Comparison of ENCODE assay signal across 14 mouse cellular contexts in the genomic region with DNA sequence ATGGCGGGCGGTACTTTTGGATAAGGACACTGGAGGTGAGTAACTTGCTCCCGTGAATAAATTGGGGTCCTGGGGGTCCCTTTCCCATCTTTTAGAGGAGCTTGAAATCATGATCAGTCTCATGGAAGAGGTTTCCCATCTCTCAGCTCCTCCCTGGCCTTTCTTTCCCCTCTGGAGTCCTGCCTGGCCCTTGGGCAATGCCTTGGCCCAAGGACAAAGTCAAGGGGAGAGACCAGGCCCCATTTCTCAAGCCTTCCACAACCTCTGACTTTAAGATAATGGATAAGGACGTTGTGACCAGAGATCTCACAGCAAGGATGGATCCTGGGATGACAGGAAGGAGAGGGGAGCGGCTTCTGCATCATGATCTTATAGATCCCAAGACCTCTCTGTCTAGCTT. TPM values are rescaled to one million over a fixed set of nuclear protein-coding genes. Genes with fewer than 3 reads are reported as not detected.
DNase-seq lines count a peak whose midpoint lies in the region; ATAC-seq and TF ChIP-seq lines count a peak whose summit lies in the region.
"Had no signal": no experiment of that assay in that cellular context is flagged by ENCODE, and none has a peak within 500 bp of the region (broad histone marks: within the 10 kb centered on the region; RNA-seq: fewer than 3 reads in every experiment).

No protein-coding gene starts in this region.

- no peaks in the 10 kb centered on the region for H3K9me3 ChIP-seq in heart, embryonic 12.5 days (replicated peaks)
- H3K9me3 ChIP-seq in heart, embryonic 11.5 days (replicated peaks; ENCODE audit: control insufficient read depth, low read length) = no peaks in the 10 kb centered on the region
- H3K9me3 ChIP-seq in lung, embryonic 14.5 days (ENCODE audit: low read depth, low read length) = no peaks in the 10 kb centered on the region
- H3K9me3 ChIP-seq in forebrain, embryonic 12.5 days = no peaks in the 10 kb centered on the region
- H3K9me3 ChIP-seq: embryonic facial prominence, embryonic 15.5 days; forebrain, embryonic 10.5 days; limb, embryonic 15.5 days; liver, embryonic 15.5 days had no signal

- peaks cover 34% of the 10 kb centered on the region for H3K36me3 ChIP-seq in heart, embryonic 12.5 days
- no peaks in the 10 kb centered on the region for H3K36me3 ChIP-seq in heart, embryonic 11.5 days (ENCODE audit: control insufficient read depth, insufficient read depth, low read length)
- H3K36me3 ChIP-seq in lung, embryonic 14.5 days (ENCODE audit: insufficient read depth) = no peaks in the 10 kb centered on the region
- H3K36me3 ChIP-seq in testis, adult 2 months (ENCODE audit: control insufficient read depth, insufficient read depth, low read length) = no peaks in the 10 kb centered on the region
- no peaks in the 10 kb centered on the region for H3K36me3 ChIP-seq in forebrain, embryonic 12.5 days (replicated peaks)
- H3K36me3 ChIP-seq: embryonic facial prominence, embryonic 15.5 days; forebrain, embryonic 10.5 days; limb, embryonic 15.5 days; liver, embryonic 15.5 days had no signal

- ATAC-seq in heart, embryonic 12.5 days (ENCODE audit: insufficient number of reproducible peaks, low FRiP score) = no peak
- no peak for ATAC-seq in heart, embryonic 11.5 days (replicated peaks; ENCODE audit: insufficient number of reproducible peaks, low FRiP score, low TSS enrichment)
- no peak for ATAC-seq in lung, embryonic 14.5 days (ENCODE audit: insufficient read depth)
- no peak for ATAC-seq in forebrain, embryonic 12.5 days (ENCODE audit: low FRiP score)

- H3K27ac ChIP-seq in heart, embryonic 12.5 days (ENCODE audit: poor library complexity, severe bottlenecking) = peak overlapping the region; percentile 20; the same call in 1 of the 2 replicates
- no peak overlapping the region; the same call in 1 of the 2 replicates for H3K27ac ChIP-seq in heart, embryonic 11.5 days (ENCODE audit: low read depth, low read length)
- H3K27ac ChIP-seq in lung, embryonic 14.5 days (ENCODE audit: low read depth) = peak overlapping the region; percentile 21
- peak overlapping the region; percentile 48; the same call in 1 of the 2 replicates for H3K27ac ChIP-seq in testis, adult 2 months (ENCODE audit: control insufficient read depth, insufficient read depth, low read depth, low read length)
- no peak overlapping the region for H3K27ac ChIP-seq in forebrain, embryonic 12.5 days
- H3K27ac ChIP-seq: embryonic facial prominence, embryonic 15.5 days; limb, embryonic 15.5 days; liver, embryonic 15.5 days had no signal

- H3K4me2 ChIP-seq in heart, embryonic 12.5 days = no peak overlapping the region
- H3K4me2 ChIP-seq in heart, embryonic 11.5 days = no peak overlapping the region
- H3K4me2 ChIP-seq in lung, embryonic 14.5 days = no peak overlapping the region
- H3K4me2 ChIP-seq in forebrain, embryonic 12.5 days = no peak overlapping the region
- H3K4me2 ChIP-seq: embryonic facial prominence, embryonic 15.5 days; limb, embryonic 15.5 days; liver, embryonic 15.5 days had no signal

- no peaks in the 10 kb centered on the region for H3K27me3 ChIP-seq in heart, embryonic 12.5 days (replicated peaks)
- no peaks in the 10 kb centered on the region for H3K27me3 ChIP-seq in heart, embryonic 11.5 days (ENCODE audit: control insufficient read depth, insufficient read depth, low read length)
- H3K27me3 ChIP-seq in lung, embryonic 14.5 days (ENCODE audit: insufficient read depth, low read length) = no peaks in the 10 kb centered on the region
- H3K27me3 ChIP-seq in testis, adult 2 months (ENCODE audit: control insufficient read depth, insufficient read depth, low read length) = no peaks in the 10 kb centered on the region
- H3K27me3 ChIP-seq in forebrain, embryonic 12.5 days = peaks cover 17% of the 10 kb centered on the region; the same call in 1 of the 2 replicates
- H3K27me3 ChIP-seq: embryonic facial prominence, embryonic 15.5 days; limb, embryonic 15.5 days; liver, embryonic 15.5 days had no signal

- TF ChIP-seq CTCF in lung, embryonic 14.5 days (IDR thresholded peaks at IDR 0.05; ENCODE audit: low read depth) = no peak
- no peak for TF ChIP-seq CTCF in testis, adult 2 months (IDR thresholded peaks at IDR 0.05; ENCODE audit: control insufficient read depth, insufficient read depth, insufficient replicate concordance, low read depth, low read length)

- DNase-seq in lung, embryonic 14.5 days = no peak
- DNase-seq in lung, postnatal 4 days = no peak
- no peak for DNase-seq in testis, postnatal 10 days (ENCODE audit: low spot score)
- DNase-seq in frontal cortex, postnatal 10 days (ENCODE audit: low spot score in 2 of 2) = no peak
- DNase-seq: adrenal gland, adult 8-10 months; cerebellum, adult 11-12 months had no signal

- H3K4me3 ChIP-seq in heart, embryonic 12.5 days = no peak overlapping the region
- no peak overlapping the region for H3K4me3 ChIP-seq in heart, embryonic 11.5 days (ENCODE audit: low read depth, low read length)
- no peak overlapping the region for H3K4me3 ChIP-seq in lung, embryonic 14.5 days (ENCODE audit: low read depth, low read length)
- peak overlapping the region; percentile 63 for H3K4me3 ChIP-seq in testis, adult 2 months (ENCODE audit: control insufficient read depth, low read depth, low read length)
- no peak overlapping the region for H3K4me3 ChIP-seq in forebrain, embryonic 12.5 days (replicated peaks)
- H3K4me3 ChIP-seq: embryonic facial prominence, embryonic 15.5 days; forebrain, embryonic 10.5 days; limb, embryonic 15.5 days; liver, embryonic 15.5 days had no signal

- WGBS in heart, embryonic 12.5 days = 75% methylated on average over 5 of the region's 5 CpGs
- 77% methylated on average over 5 of the region's 5 CpGs for WGBS in heart, embryonic 11.5 days (ENCODE audit: insufficient replicate concordance)
- WGBS in lung, embryonic 14.5 days = 81% methylated on average over 5 of the region's 5 CpGs
- 90% methylated on average over 5 of the region's 5 CpGs for whole genome bisulfite sequencing in forebrain, embryonic 12.5 days

- no peak overlapping the region for H3K9ac ChIP-seq in heart, embryonic 12.5 days
- H3K9ac ChIP-seq in heart, embryonic 11.5 days (ENCODE audit: low read depth, low read length) = no peak overlapping the region
- H3K9ac ChIP-seq in lung, embryonic 14.5 days = no peak overlapping the region
- H3K9ac ChIP-seq in forebrain, embryonic 12.5 days = no peak overlapping the region
- H3K9ac ChIP-seq: embryonic facial prominence, embryonic 15.5 days; limb, embryonic 15.5 days; liver, embryonic 15.5 days had no signal

- H3K4me1 ChIP-seq in heart, embryonic 12.5 days (replicated peaks) = peaks cover 23% of the 10 kb centered on the region
- peaks cover 19% of the 10 kb centered on the region; the same call in 1 of the 2 replicates for H3K4me1 ChIP-seq in heart, embryonic 11.5 days (ENCODE audit: control insufficient read depth, insufficient read depth, low read length)
- H3K4me1 ChIP-seq in lung, embryonic 14.5 days (ENCODE audit: insufficient read depth) = peaks cover 12% of the 10 kb centered on the region
- no peaks in the 10 kb centered on the region for H3K4me1 ChIP-seq in testis, adult 2 months (ENCODE audit: control insufficient read depth, insufficient read depth, low read length)
- H3K4me1 ChIP-seq in forebrain, embryonic 12.5 days = no peaks in the 10 kb centered on the region

- TF ChIP-seq POLR2A in testis, adult 2 months (IDR thresholded peaks at IDR 0.05; ENCODE audit: control insufficient read depth, low read depth, low read length) = no peak

RNA-seq across cellular contexts. Expression of a gene that starts 49.2 kb away (rescaled TPM):
- 101 and 103 TPM in 2 replicates for polyA plus RNA-seq in heart, embryonic 12.5 days (2016; fragmentation: Nextera tagmentation; extraction: Ambion mirVana)
- polyA plus RNA-seq in heart, embryonic 11.5 days (2014; fragmentation: Nextera tagmentation; extraction: Ambion mirVana) = 83.3 and 93.3 TPM in 2 replicates
- polyA plus RNA-seq in lung, embryonic 14.5 days (2014; fragmentation: Nextera tagmentation; extraction: Ambion mirVana) = 102 and 105 TPM in 2 replicates
- 4.3 and 5.4 TPM in 2 replicates for polyA plus RNA-seq in testis, adult 2 months (2012; rRNA removed)
- polyA plus RNA-seq in forebrain, embryonic 12.5 days (2016; fragmentation: Nextera tagmentation; extraction: Ambion mirVana) = 51.9 and 54.6 TPM in 2 replicates

Comparison
In these comparisons a context has a peak if more than half of its experiments do, and no peak if none do; other contexts are left out.
1. H3K27ac ChIP-seq: peak in heart, embryonic 12.5 days (single experiment), lung, embryonic 14.5 days (single experiment) and testis, adult 2 months (single experiment); none in heart, embryonic 11.5 days (single experiment) and forebrain, embryonic 12.5 days (single experiment).